Mouse (Mus musculus) heart, postnatal 4 days (tissue): ENCODE measurements around the gene P2ry10b. TPM values are rescaled to one million over a fixed set of nuclear protein-coding genes. Genes with fewer than 3 reads are reported as not detected.

Source experiments
- DNase-seq: peaks from one replicate; pipeline ENCODE4 v3.0.0; 2021
- total RNA-seq, 2 experiments: library from RNA; stranded (reverse); gene quantifications; 2 replicates each; pipeline ENCODE4 v1.2.3; 2021

Gene P2ry10b
- 1 to 10 TPM; 2.4 to 2.7 TPM for total RNA-seq

DNA sequence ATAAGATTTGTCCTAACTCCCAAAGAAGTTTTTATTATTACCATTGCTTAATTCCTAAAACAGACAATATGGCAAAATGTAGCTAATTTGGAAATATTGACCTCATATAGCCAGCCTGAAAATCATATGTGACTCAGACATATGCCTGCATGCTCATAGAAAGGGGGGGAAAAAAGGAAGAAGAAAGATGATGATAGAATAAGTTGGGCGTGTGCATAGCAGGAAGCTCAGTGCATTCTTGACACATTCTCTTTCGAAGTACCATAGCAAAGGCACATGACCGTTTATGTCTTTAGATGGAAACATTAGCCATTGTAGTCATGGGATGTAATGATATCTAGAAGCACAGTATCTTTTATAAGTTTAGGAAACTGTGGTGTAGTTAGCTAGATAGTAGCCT is at the start of gene P2ry10b:
Gene P2ry10b (plus strand): TSS at position 247 of the 400 bp plus-strand sequence.
- no peak for DNase-seq

DNA sequence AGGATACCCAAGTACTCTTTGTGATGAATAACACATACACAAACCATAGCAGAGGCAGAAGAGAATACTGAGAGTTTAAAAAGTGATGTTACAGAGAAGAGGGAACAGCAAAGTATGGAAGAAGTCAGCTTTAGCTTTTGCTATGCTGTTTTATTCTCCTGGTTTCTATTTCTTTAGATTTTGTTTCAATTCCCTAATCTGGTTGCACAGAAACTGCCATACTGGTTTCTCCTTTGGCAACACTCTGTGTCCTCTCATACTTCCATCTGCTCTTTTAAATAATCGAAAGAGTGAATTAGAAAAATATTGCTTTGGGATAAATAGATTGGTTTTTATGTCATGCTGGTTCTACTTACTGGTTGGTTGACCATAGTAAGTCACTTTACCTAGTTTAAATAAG is 32.4 kb upstream of the P2ry10b start:
- DNase-seq: no peak

GRCm38 (mm10) chrX:107116987-107117386 is 31.7 kb upstream of the P2ry10b start:
- DNase-seq: no peak

GRCm38 (mm10) chrX:107143184-107143583 is 5.5 kb upstream of the P2ry10b start:
- DNase-seq: no peak

DNA sequence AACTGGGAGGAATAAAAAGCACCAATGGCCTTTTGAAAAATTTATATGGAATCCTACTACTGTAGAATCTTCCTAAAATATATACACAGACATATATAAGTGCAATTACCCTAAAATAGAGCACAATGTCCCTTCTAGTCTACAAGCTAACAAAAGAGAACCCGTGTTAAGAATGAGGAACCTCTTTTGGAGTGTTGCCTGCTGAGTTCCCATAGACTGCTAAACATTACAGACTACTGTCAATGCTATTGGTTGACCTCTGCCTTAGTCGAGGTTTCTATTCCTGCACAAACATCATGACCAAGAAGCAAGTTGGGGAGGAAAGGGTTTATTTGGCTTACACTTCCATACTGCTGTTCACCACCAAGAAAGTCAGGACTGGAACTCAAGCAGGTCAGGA is 4.8 kb upstream of the P2ry10b start:
- no peak for DNase-seq

DNA sequence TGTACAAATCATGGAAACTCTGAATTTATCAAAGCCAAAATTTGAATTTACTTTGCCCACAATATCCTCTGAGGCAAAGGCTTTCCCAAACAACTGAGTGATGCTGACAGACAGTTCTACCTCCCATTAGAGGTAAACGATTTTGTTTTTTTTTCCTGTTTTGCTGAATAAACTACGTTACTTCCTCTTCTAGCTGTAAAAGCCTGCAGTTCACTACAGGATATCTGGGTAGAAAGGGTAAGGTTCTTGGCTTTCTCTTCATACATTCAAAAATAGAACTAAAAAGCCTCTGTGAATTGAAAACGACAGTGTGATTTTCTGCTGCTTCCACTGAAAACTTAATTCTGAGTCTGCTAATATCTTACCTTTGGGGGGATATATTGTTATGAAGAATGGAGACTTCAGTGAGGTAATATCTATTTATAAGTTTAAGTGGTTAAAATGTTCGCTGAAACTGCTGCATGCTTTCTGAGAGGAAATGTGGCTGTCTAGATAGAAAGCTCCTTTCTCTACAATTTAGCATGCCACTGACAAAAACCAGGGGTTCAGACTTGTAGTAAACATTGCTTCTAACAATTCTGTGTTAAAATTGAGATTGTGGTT is 765 bp downstream of the P2ry10b start:
- no peak for DNase-seq

DNA sequence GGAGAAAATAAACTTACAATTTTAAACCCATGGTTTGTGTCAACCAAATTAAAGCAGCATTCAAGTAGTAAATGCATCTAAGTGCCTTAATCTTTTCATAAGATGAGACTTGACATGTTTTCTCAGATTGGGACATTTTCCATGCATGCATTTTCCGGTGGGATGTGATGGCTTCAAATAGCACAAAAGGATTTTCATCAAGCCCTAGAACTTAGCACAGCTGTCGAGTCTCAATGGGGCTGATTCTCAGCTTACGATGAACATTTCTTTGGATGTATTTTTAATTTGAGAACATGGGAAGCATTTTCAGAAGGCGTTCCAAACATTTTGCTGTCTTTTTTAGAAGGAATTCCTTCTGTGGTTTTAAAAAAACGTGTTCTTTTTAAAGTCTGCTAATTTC is 1.3 kb downstream of the P2ry10b start:
- DNase-seq: no peak

- peak; percentile 7 for DNase-seq
These were observed 2.2 kb downstream of the P2ry10b start for GRCm38 (mm10) chrX:107150752-107151515.

GRCm38 (mm10) chrX:107156021-107156420 is 7.3 kb downstream of the P2ry10b start:
- no peak for DNase-seq

DNA sequence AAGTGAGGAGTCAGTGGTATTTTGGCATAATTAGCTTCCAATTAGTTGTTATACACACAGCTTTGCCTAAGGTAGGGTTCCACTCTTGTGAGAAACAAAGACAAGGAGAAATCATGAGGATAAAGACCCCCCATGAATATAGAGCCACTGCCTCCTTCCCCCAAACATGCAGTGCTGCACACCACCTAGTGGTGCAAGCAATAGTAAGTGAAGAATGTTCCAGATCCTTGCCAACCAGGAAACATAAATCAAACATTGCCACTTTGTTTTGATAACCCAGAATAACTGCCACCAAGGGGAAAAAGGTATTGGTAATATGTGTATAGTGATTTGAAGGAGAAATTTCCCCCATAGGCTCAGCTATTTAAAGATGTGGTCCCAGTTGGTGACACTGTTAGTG is 11.8 kb downstream of the P2ry10b start:
- no peak for DNase-seq

- peak; percentile 37 for DNase-seq
These were observed 19.6 kb downstream of the P2ry10b start for GRCm38 (mm10) chrX:107168281-107168680.

DNA sequence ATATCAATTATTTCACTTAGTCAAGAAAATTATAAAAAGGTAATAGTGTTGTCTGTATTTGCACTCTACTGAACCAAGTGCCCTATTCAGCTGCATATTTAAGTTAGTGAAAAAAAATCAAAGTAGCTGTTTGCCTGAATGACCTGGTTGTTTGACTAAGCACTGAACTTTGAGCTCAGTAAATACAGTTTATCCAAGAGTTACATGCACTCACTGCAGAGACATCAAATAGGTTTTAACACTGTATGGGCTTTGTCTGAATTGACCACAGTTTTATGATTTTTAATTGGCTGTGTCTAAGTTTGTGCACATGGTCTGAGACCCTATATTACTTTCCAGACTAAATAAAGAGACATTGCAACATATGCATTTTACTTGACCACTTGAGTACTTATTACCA is 20.4 kb downstream of the P2ry10b start:
- DNase-seq: no peak

GRCm38 (mm10) chrX:107178742-107179141 is 30.0 kb downstream of the P2ry10b start:
- DNase-seq: no peak

GRCm38 (mm10) chrX:107217577-107218090 is 68.9 kb downstream of the P2ry10b start:
- no peak for DNase-seq

Other genes with a start within 250 kb of the P2ry10b start
- 10 to 100 TPM; 10.8 to 12.6 TPM for gene Lpar4, start 228.3 kb upstream of the P2ry10b start, total RNA-seq
- not detected for gene P2ry10, start 60.4 kb upstream of the P2ry10b start, total RNA-seq
- gene Gpr174, start 107.0 kb downstream of the P2ry10b start, total RNA-seq: under 1 TPM; 0.32 to 0.50 TPM